Mouse (Mus musculus): ENCODE data around the gene Alad. TPM values are rescaled to one million over a fixed set of nuclear protein-coding genes. Genes with fewer than 3 reads are reported as not detected.
"Not testable (repeated sequence)": the region's sequence is repeated elsewhere in the genome, so short reads cannot be mapped to it uniquely, and the experiment has no call there.

The Alad gene
- total RNA-seq, 2 experiments from 2014 or later: 21.7 to 32.8 TPM

GRCm38 (mm10) chr4:62496815-62497214, 22.9 kb downstream of the Alad start:
- no peak overlapping the region for H3K27ac ChIP-seq
- no peak for TF ChIP-seq CTCF (IDR thresholded peaks at IDR 0.05)
- no peak overlapping the region for H3K4me3 ChIP-seq
- peak; percentile 72 for DNase-seq
- intact Hi-C loops (cut with DNase I): no loop called here

- intact Hi-C loops (cut with DNase I): no loop called here
- Histone ChIP-seq H3K4me3 (peak overlapping the region; percentile 53), H3K27ac (no peak overlapping the region)
- no peak for TF ChIP-seq CTCF (IDR thresholded peaks at IDR 0.05)
- DNase-seq: peak; percentile 81
Observed at GRCm38 (mm10) chr4:62495946-62496345, 23.8 kb downstream of the Alad start.

GRCm38 (mm10) chr4:62494230-62494629, 25.5 kb downstream of the Alad start:
- no peak for DNase-seq
- Histone ChIP-seq H3K4me3 (no peak overlapping the region), H3K27ac (no peak overlapping the region)
- TF ChIP-seq CTCF (IDR thresholded peaks at IDR 0.05): no peak
- intact Hi-C loops (cut with DNase I): no loop called here

- TF ChIP-seq CTCF (IDR thresholded peaks at IDR 0.05): no peak
- DNase-seq: no peak
- intact Hi-C loops (cut with DNase I): no loop called here
- Histone ChIP-seq H3K4me3 (no peak overlapping the region), H3K27ac (no peak overlapping the region)
Observed at GRCm38 (mm10) chr4:62492682-62493081, 27.0 kb downstream of the Alad start.

- intact Hi-C loops (cut with DNase I): no loop called here
- Histone ChIP-seq H3K4me3 (no peak overlapping the region), H3K27ac (no peak overlapping the region)
- TF ChIP-seq CTCF (IDR thresholded peaks at IDR 0.05): no peak
- no peak for DNase-seq
Observed at GRCm38 (mm10) chr4:62487914-62488313, 31.8 kb downstream of the Alad start.

GRCm38 (mm10) chr4:62487172-62487571, 32.5 kb downstream of the Alad start:
- no peak overlapping the region for H3K4me3 ChIP-seq
- no peak for TF ChIP-seq CTCF (IDR thresholded peaks at IDR 0.05)
- no peak for DNase-seq
- intact Hi-C loops (cut with DNase I): no loop called here
- H3K27ac ChIP-seq: no peak overlapping the region

GRCm38 (mm10) chr4:62486162-62486696, 33.5 kb downstream of the Alad start:
- intact Hi-C loops (cut with DNase I): no loop called here
- no peak for DNase-seq
- H3K27ac ChIP-seq: no peak overlapping the region
- H3K4me3 ChIP-seq: no peak overlapping the region
- no peak for TF ChIP-seq CTCF (IDR thresholded peaks at IDR 0.05)

- no peak for DNase-seq
- Histone ChIP-seq H3K4me3 (no peak overlapping the region), H3K27ac (no peak overlapping the region)
- TF ChIP-seq CTCF (IDR thresholded peaks at IDR 0.05): no peak
- intact Hi-C loops (cut with DNase I): no loop called here
Observed at GRCm38 (mm10) chr4:62485450-62486161, 34.1 kb downstream of the Alad start.

- no peak for TF ChIP-seq CTCF (IDR thresholded peaks at IDR 0.05)
- Histone ChIP-seq H3K4me3 (no peak overlapping the region), H3K27ac (no peak overlapping the region)
- intact Hi-C loops (cut with DNase I): no loop called here
- no peak for DNase-seq
Observed at GRCm38 (mm10) chr4:62484928-62485327, 34.8 kb downstream of the Alad start.

GRCm38 (mm10) chr4:62480709-62481605, 38.8 kb downstream of the Alad start:
- no peak for TF ChIP-seq CTCF (IDR thresholded peaks at IDR 0.05)
- no peak for DNase-seq
- intact Hi-C loops (cut with DNase I): no loop called here
- no peak overlapping the region for H3K4me3 ChIP-seq
- H3K27ac ChIP-seq: no peak overlapping the region

- Histone ChIP-seq H3K4me3 (peak within 1 kb of the TSS; percentile 72), H3K27ac (no peak within 1 kb of the TSS)
- DNase-seq: peak; percentile 33
- intact Hi-C loops (cut with DNase I): no loop called here
- no peak for TF ChIP-seq CTCF (IDR thresholded peaks at IDR 0.05)
Observed at GRCm38 (mm10) chr4:62479937-62480708, 39.6 kb downstream of the Alad start, which contains the start of gene Bspry. Gene Bspry, plus strand, starts transcription at chr4:62480053.

- intact Hi-C loops (cut with DNase I); H3K27ac ChIP-seq; DNase-seq: not testable (repeated sequence)
- peak overlapping the region; percentile 72 for H3K4me3 ChIP-seq
- TF ChIP-seq CTCF (IDR thresholded peaks at IDR 0.05): peak; percentile 34; the same call in 1 of the 2 replicates
Observed at GRCm38 (mm10) chr4:62479593-62479936, 40.2 kb downstream of the Alad start.
